Mouse (Mus musculus) megakaryocyte, embryonic 14.5 days (primary cell): ENCODE results near the gene Igf2bp3.

Experiments used
- FLI1 ChIP-seq: IDR thresholded peaks from 2 replicates; pipeline ENCODE4 v1.6.1; 2012; ENCODE audit warnings: low read length, inconsistent platforms, mixed read lengths
- GATA1 ChIP-seq: IDR thresholded peaks from 3 replicates; pipeline ENCODE4 v1.6.1; 2012; ENCODE audit warnings: mixed read lengths, low read length, inconsistent platforms, borderline replicate concordance

- TF ChIP-seq GATA1 (no peak), FLI1 (no peak)
These were observed 158.7 kb downstream of the Igf2bp3 start for GRCm38 (mm10) chr6:49056009-49056408.
